Mouse (Mus musculus): ENCODE data around the gene Btbd1.

Btbd1 gene

DNA sequence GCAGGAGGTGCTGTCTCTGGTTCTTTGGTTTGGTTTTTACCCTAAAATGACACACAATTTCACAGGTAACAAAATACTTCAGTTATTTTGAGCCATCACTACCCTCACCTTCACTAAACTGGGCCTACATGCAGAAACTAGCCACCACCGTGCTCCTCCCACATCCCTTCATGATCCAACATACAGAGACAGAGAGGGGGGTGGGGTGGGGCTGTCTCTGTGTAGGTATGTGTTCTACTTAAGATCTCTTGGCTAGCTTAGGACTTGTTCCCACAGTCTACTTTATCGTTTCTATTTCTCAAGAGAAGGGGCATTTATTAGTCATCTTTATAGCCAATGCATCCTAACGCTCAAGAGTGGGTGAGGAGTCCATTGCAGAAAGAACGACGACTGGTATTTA is 40.7 kb downstream of the Btbd1 start:
- peak; percentile 21 for DNase-seq (ENCODE audit: low spot score)

DNA sequence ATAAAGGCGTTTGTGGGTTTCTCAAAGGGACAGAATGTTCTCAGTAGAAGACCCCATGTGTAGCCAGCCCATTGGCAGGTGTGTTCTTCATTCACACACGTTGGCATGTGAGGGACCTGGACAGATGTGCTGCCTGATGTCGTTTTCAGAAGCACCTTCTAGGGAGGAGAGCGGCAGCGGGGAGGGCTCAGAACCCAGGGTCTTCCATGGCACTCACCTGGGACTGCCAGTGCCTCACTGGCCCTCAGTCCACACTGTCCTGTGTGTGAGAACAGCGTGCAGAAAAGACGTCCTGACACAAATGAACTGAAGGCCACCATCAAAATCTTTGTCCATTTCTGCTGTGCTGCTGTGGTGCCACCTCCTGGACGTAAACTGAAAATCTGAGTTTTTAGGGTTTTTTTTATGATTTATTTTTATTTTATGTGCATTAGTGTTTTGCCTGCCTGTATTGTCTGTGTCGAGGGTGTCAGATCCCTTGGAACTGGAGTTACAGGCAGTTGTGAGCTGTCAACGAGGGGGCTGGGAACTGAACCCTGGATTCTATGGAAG is 51.5 kb downstream of the Btbd1 start:
- peak; percentile 41 for DNase-seq (ENCODE audit: low spot score)

GRCm38 (mm10) chr7:81775325-81775724 is 53.9 kb downstream of the Btbd1 start:
- no peak for DNase-seq (ENCODE audit: low spot score)

- no peak for DNase-seq (ENCODE audit: low spot score)
Measured at GRCm38 (mm10) chr7:81772786-81773539, 56.3 kb downstream of the Btbd1 start.

DNA sequence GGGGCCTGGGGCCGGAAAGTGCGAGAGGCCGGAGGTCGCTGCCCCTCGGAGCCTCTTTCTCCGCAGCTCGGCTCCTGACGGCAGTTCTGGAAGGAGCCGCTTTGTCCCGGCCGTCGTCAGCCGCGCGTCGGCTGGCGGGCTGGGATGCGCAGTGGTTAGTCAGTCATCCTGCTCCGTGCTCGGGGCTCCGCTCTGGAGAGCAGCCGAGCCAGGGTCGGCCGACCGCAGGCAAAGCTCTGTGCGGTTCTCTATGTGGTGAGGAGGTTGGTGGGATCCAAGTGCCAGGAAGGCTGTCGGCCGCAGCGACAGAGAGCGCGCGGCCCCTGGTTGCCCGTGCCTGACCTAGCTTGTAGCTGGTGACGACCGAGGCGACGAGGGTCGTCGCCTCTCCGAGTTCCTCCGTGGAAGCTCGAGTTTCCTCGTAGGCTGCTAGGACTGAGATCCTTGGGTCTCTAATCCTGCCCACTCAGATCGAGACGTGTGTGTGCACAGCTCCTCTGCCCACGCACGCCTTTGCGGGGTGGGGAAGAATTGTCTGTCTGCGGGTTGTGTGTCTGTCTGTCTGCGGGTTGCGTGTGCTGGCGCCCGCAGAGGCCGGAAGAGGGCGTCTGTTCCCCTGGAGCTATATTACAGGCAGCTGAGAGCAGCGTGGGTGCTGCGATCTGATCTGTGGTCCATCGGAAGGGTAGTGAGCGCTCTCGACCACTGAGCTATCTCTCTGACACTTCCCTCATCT is 66.0 kb downstream of the Btbd1 start:
- DNase-seq (ENCODE audit: low spot score), result peak; percentile 31

- DNase-seq (ENCODE audit: low spot score), result peak; percentile 91
Measured at GRCm38 (mm10) chr7:81762180-81763109, 66.8 kb downstream of the Btbd1 start, which contains the start of gene Ramac. Ramac (plus strand) TSS chr7:81762925.

- DNase-seq (ENCODE audit: low spot score), result no peak
Measured at GRCm38 (mm10) chr7:81747956-81748355, 81.3 kb downstream of the Btbd1 start.

GRCm38 (mm10) chr7:81744145-81744544 is 85.1 kb downstream of the Btbd1 start:
- peak; percentile 53 for DNase-seq (ENCODE audit: low spot score)

All from adipocyte (in vitro differentiated cells).